Mouse (Mus musculus): ENCODE data around the gene Glra4.
A peak's percentile ranks its signal among the peaks of the same experiment; 100 is the strongest.
"Not testable (repeated sequence)": the region's sequence is repeated elsewhere in the genome, so short reads cannot be mapped to it uniquely, and the experiment has no call there.

The Glra4 gene

GRCm38 (mm10) chrX:136732016-136732415 lies 47.9 kb downstream of the Glra4 start:
- no peak for DNase-seq (ENCODE audit: low read depth, low spot score)

DNA sequence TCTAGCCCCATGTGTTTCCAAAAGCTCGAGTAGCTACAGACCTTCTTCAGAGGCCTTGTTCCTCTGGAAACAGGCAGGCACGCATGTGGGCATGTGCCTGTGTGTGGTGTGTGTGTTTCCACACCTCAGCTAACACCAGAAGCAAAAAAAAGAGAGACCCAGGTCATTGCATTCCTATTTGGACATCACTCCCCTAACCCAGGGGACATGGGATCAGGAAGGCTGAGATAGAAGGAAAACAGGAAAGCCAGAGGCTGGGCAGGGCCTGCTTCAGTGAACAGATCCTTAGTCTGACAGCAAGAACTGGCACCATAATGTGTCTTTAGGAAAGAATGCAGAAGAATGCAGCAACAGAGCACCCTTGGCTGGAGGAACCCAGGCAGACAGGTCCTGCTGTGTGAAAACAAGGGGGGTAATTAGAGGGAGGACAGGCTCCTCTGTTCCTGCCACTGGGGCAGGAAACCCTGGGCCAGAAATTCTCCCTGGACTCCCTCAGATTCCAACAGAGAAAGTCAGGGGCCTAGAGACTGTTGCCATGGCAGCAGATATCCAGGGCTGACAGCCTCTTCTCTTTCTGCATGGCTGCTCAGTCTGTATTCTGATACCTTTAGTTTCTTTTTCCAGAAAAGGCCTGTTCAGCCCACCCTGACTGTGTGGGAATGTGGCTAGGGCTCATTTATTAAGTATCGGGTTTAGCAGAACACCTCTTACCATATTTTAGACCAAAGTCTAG lies 65.0 kb downstream of the Glra4 start:
- not testable (repeated sequence) for DNase-seq (ENCODE audit: low read depth, low spot score)

- DNase-seq (ENCODE audit: low read depth, low spot score), result peak; percentile 14
Measured at GRCm38 (mm10) chrX:136708782-136709181, 71.2 kb downstream of the Glra4 start.

GRCm38 (mm10) chrX:136708168-136708681 lies 71.7 kb downstream of the Glra4 start:
- DNase-seq (ENCODE audit: low read depth, low spot score), result peak; percentile 57
